Mouse (Mus musculus) cortical plate, adult 2 months (tissue): ENCODE measurements around the gene Igf2bp2.

Experiments used
- CTCF ChIP-seq: fragments of 200-500 bp; IDR thresholded peaks from 2 replicates; pipeline ENCODE4 v1.5.1; 2011; ENCODE audit warnings: mild to moderate bottlenecking, control low read depth, low read length; ENCODE audit not compliant: insufficient read depth; ENCODE audit errors: extremely low read depth
- POLR2A ChIP-seq: fragments of 200-500 bp; IDR thresholded peaks from 2 replicates; pipeline ENCODE4 v1.6.1; 2011; ENCODE audit warnings: mild to moderate bottlenecking, low read length, control low read depth; ENCODE audit not compliant: insufficient read depth; ENCODE audit errors: extremely low read depth

DNA sequence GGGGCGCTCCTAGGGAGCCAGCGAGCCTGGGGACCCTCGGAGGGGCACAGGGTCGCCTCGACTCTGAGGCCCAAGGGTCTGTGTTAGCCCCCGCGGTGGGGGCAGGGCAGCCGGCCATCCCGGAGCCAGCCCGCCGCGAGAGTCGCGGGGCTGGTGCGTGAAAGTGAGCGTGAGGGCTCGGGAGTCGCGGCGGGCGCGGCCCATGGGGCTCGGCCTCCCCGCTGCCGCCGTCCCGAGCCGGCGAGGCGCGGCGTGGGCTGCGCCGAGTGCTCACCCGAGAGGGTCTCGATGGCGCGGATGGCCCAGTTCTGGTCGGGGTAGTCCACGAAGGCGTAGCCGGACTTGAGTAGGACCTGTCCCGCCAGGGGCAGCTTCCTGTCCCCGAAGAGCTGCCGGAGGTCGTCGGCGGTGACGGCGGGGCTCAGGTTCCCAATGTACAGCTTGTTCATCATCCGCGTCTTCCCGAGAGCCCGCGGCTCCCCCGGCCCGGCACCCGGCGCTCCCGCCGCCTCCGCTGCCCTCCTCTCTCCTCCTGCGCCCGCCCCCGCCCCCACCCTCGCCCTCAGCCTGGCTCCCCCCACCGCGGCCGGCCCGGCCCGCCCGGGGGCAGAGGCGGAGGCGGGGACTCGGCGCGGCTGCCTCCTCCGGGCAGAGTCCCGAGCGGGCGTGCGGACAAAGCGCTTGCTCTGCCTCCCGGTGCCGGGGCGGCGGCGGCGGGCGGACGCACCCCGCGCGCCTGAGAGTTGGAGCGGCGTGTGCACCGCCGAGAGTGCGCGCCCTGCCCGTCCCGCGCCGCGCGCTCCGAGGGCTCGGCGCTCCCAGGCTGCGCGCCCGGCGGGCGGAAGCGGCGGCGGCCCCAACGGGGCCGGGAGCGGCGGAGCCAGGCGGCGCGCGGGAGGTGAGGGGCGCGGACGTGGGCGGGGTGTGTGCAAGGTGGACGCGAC, at the start of gene Igf2bp2:
- no peak for TF ChIP-seq CTCF
- TF ChIP-seq POLR2A: no peak
